Mouse (Mus musculus): ENCODE data around the gene Dnajc10.

Gene Dnajc10

DNA sequence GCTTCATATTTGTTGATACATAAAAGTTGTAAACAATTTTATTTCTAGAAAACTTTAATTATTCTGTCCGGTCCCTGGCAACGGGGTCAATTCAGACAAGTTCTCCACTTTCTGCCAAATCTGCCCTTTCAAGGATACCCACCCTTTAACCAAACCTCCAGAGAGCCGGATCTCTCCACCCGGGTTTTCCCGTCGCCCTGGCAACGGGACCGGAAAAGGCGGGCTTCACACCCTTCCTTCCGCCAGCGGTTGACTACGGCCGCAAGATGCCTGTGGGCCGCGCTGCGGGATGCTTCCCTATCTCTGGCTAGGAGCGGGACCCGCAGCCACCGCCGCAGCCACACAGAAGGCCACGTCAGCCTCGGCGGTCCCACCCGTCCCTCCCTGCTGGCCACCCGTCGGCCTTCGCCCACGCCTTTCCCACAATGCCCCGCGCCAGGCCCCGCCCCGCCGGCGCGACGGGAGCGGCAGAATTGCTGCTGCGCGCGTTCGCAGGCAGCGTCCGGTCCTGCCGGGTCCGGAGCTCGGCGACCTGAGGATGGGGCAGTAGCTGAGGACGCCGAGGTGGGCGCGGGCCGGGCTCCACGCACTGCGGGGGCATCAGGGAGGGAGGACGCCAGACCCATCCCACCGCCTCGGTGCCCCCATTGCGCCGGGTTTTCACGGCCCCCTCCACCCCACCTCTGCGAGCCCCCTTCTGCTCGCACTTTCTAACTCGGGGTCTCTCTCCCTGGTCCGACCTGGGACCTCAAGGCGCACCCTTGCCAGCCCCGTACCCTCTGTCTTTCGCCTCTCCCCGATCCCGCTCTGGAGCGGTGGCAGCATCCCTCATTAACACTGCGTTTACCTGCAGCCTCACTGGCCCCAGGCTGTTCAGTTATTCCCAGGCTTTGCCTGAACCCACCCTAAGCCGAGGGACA, at the start of gene Dnajc10:
Gene Dnajc10, plus strand, starts transcription at position 225 of the 920 bp plus-strand sequence.
- DNase-seq (ENCODE audit: inconsistent age in 2 of 2, low spot score in 1 of 2) = peak; percentile 94 to 98

DNA sequence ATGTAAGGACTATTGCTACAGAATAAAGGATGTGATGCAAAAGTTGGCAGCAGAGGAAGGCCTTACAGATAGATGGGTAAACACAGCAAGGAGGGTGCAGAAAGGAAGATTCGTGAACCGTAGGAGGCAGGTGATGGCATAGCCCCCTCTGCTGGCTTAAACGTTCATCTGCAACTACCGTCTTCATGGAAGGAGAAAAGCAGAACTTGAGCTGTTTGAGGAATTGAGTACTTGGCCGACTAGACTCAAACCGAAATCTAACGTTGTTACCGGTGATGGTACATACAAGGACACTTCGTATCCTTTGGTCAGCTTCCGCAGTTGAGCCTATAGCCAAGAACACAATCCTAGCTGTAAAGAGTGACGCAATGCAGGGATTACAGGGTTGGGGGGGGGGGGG, 48.4 kb upstream of the Dnajc10 start:
- DNase-seq (ENCODE audit: inconsistent age in 2 of 2, low spot score in 1 of 2) = peak; percentile 57 to 88

DNA sequence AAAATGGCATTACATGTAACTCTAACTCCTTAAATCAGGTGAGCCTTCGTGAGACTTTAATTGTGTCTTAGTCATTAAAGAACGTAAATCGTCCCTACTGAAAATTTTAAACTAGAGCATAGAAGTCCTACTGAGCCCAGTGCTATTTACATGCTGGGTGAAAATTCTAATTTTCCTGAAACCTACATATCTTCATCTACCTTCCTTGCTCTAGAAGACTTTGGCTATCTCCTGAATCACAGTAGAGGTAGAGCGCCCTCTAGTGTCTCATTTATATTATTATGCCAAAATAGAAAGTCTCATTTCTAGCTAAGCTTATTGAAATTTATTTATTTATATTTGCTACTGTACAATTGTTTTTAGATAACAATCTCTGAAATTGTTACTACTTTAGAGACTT, 47.2 kb upstream of the Dnajc10 start:
- DNase-seq (ENCODE audit: inconsistent age in 2 of 2, low spot score in 1 of 2) = peak in 1 of 2 experiments; percentile 54

DNA sequence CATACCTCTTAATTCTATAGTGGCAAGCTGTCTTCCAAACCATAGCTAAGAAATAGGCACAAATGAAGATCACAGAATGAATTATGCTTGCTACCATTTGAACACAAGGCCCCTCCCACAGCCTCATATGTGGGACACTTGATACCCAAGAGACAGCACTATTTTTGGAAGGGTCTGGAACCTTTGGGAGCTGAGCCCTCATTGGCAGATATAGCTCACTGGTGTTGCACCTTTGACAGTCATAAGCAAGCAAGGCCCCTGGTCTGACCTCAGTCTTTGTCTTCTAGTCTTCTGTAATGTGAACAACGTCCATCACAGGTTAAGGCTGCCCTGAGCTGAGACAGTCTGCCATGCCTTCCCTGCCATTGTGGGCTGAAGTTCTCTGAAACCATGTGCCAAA, 43.8 kb upstream of the Dnajc10 start:
- no peak for DNase-seq (ENCODE audit: inconsistent age in 2 of 2, low spot score in 1 of 2)

DNA sequence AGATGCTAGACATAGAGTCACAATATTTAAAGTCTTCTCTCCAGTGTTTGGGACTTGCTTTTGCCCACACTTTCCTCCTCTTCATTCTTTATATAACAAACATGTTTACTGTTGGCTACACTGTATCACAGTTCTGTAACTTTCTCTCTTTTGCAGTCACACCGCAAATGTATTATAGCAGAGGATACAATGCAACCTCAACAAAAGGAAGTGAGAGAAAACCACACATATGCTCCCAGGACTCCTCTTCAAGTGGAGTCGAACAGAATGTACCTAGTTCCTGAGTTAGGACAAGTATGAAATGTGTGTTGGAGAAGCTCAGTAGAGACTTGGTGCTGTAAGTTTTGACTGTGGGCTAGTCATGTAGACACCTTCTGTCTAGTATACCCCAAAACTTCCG, 42.2 kb upstream of the Dnajc10 start:
- DNase-seq (ENCODE audit: inconsistent age in 2 of 2, low spot score in 1 of 2) = no peak

DNA sequence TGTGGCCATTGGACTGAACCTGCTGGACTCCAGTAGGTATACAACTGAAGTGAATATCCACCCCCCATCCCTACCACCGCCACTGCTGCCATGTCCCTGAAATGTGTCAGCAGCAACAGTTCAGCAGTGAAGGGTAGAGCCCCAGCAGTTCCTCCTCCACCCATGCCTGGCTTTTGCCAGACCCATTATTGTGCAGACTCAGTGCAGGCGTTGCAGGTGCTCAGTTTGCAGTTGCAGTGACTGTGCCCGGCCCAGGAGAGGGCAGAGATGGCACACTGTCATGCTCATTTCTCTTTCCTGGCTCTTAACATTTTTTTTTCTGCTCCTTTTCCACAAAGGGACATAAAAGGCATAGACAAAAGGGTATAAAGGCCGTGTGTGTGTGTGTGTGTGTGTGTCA, 41.5 kb upstream of the Dnajc10 start:
- DNase-seq (ENCODE audit: inconsistent age in 2 of 2, low spot score in 1 of 2) = no peak

DNA sequence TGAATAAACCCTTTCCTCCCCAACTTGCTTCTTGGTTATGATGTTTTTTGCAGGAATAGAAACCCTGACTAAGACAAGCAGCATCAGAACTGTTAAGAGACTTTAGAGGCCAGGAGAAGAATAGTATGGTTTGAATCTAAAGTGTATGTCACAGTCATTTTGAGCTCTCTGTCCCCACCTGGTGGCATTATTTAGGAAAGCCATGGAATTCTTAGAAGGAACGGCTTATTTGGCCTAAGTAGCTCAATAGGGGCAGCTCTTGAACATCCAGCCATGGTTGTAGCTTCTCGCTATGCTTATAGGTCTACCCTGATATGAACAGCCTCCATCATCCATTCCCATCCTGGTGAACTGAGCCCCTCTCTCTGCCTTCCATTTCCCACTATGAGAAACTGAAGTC, 40.1 kb upstream of the Dnajc10 start:
- peak; percentile 6 to 75 for DNase-seq (ENCODE audit: inconsistent age in 2 of 2, low spot score in 1 of 2)

DNA sequence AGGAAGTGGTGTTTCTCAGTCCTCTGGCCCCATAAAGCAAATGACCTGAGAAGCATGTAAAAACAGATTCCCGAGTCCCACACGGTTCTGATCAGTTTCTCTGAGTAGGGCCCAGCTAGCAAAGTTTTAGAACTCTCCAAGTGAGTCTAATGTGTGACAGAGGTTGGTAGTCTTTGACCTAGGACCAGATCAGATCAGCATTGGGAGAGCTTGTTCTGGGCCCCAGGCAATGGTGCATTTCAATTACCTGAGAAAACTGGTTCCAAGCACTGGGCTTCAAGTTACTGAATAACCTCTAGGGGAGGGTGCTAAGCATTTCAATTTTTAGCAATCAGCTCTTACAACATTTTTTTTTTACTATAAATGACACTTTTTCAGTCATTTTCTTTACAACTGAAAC, 33.1 kb upstream of the Dnajc10 start:
- no peak for DNase-seq (ENCODE audit: inconsistent age in 2 of 2, low spot score in 1 of 2)

DNA sequence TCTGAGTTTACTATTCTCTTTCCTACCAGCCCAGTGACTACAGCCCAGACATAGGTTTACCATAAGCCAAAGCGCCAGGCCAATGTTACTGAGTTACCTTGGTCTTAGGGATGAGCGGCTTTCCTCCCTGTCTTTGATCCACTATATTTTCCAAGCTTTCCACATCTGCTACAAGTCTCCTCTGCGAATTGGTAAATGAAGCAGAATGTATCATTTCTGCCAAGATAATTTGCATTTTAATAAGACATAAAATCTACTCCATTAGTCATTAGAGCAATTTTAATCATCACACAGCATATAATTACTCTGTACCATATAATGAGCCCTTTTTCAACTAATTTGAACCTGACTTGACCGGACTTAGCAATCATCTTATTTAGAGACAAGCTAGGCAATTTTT, 28.9 kb upstream of the Dnajc10 start:
- no peak for DNase-seq (ENCODE audit: inconsistent age in 2 of 2, low spot score in 1 of 2)

DNA sequence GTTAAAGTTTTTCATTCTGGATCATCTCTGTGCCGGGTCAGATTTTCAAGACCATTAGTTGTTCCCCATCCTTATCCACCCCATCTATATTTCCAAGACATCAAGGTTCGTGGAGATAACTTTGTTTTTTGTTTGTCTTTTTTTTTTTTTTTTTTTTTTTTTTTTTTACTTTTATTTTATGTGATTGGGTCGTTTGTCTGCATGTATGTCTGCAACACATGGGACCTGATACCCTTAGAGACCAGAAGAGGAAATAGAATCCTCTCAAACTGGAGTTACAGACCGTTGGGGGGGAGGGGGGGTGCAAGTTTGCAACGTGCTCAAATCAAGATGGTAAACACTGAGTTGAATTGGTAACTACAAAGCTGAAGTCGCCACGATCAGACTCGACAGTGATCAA, 23.1 kb upstream of the Dnajc10 start, which contains the start of gene Prdx6b:
Gene Prdx6b, plus strand, starts transcription at position 301 of the 400 bp plus-strand sequence.
- DNase-seq (ENCODE audit: inconsistent age in 2 of 2, low spot score in 1 of 2) = no peak

DNA sequence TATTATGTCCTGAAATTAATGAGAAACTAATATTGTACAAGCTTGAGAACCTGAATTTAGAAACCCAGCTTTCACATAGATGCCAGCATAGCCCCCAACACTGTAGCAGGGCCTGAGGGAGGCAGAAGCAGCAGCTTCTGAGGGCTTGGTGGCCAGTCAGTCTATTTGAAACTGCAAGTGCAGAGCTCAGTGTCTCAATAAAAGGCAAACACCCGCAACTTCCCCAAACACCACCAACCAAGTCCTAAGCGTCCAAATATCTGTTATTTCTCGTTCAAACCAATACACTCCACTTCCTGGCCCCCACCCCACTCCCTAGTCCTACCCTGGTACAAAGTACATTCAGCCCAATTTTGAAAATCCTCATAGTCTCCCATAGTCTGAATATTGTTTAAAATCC, 16.9 kb upstream of the Dnajc10 start:
- DNase-seq (ENCODE audit: inconsistent age in 2 of 2, low spot score in 1 of 2) = no peak

DNA sequence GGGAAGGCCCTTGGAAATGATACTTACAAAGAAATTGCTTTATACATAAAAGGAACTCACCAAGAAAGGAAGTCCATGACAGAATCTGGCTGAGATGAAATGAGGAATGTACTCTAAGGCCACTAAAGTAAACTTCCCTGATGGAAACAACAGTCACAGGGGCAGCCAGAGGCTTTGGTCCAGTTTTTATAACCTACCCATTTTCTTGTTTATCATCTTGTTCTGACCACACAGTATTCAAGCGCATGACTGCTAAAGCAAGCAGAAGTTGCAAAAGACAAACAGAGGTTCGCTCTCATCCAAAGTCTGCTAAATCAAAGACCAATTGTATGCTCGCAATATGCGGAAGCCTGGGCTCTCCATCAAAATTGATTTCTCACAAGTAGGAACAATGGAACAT, 14.5 kb upstream of the Dnajc10 start:
- DNase-seq (ENCODE audit: inconsistent age in 2 of 2, low spot score in 1 of 2) = no peak

DNA sequence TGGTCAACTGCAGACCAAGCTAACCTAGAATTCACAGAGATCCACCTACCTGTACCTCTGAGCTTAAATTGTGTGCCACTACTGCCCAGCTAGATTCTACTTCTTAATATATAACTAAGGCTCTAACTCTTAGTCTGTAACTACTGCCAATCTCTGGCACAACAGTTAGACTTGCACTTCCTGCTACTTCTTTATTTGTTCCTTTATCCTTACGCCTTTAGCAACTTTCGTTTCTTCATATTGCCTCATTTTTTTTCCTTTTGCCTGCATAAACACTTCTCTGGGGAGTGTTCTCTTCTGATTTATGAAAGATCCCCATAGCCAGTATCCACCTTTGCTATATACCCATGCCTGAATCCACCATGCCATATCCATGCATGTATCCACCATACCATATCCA, 11.3 kb upstream of the Dnajc10 start:
- DNase-seq (ENCODE audit: inconsistent age in 2 of 2, low spot score in 1 of 2) = no peak

DNA sequence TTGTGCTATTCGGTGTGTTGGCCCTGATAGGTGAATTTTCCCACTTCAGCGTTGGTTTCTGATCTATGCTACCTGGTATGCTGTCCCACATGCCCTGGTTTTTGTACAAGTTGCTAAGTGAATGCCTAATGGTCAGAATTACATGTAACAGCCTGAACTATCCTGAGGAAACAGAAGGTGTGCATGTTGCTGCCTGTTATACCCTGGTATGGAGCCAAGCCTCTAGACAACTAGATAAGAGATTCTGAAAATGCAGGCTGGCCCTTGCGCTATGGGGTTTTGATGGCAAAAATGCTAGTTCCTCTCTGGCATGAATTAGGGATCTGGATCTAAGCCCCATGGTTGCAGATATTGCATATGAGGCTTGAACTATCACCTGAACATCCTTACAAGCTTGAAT, 7.6 kb upstream of the Dnajc10 start:
- no peak for DNase-seq (ENCODE audit: inconsistent age in 2 of 2, low spot score in 1 of 2)

DNA sequence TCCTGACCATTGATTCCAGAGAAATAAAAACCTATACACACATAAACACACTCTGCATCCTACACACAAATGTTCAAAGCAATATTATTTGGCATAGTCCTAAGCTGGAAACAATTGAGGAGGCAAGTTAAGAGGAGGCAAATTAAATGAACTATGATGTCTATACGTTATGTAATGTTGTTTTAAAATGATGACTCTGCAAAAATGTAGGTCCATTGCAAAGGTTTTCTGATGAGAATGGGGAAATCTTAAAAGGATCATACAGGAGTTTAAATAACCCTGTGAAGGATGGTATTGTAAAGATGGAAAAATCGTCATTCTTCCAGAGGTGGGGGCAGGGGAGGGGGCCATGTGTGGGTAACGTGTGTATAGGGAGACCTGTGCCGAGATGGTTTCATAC, 5.5 kb upstream of the Dnajc10 start:
- DNase-seq (ENCODE audit: inconsistent age in 2 of 2, low spot score in 1 of 2) = no peak

DNA sequence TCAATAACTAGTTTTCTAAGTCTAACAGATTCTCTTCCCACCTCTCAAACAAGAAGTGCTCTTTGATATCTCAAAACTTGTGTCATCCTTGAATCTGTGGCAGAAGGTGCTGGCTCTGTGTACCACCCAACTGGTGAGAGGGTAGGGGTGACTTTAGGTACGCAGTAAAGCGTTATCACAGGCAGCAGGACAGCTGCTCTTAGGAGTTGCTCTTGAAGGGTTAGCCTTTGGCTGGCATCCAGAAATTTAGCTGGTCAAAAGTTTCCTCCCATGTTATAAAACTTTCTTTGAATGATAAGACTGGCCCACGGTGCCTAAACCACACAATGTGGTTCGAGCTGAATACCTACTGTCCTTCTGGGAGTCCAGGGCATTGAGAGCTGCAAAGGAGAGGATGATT, 4.5 kb upstream of the Dnajc10 start:
- DNase-seq (ENCODE audit: inconsistent age in 2 of 2, low spot score in 1 of 2) = no peak

DNA sequence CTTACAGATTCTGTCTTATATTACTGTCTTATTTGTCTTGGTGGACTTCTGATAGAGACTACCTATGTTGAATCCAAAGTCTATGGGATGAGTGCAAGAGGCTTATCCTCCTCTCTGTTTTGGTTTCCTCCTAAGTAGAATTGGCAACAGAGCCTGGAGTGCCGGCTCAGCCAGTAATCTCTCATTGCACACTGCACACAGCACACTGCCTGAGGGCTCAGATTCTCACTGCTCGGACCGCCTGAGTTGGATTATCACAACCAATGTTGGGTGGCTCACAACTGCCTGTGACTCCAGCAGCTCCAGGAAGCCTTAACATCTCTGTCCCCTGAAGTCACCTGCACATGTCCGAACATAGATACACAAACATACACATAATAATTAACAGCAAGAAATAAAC, 3.9 kb upstream of the Dnajc10 start:
- no peak for DNase-seq (ENCODE audit: inconsistent age in 2 of 2, low spot score in 1 of 2)

DNA sequence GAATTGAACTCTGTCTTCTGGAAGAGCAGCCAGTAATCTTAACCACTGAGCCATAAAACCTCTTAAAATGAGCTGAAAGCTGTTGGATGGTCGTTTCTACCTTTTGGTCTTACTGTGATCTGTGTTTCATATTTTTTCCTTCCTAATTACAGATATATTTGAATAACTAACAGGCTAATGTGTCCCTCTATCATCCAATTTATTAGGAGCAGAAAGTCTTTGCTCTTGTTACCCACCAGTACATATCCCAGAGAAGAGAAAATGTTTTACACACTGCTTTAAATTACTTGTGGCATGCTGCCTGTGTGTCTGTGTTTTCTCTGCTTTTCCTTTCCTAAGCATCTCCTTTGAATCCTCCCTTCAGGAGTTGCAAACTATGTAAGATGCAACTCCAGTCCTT, 1.1 kb upstream of the Dnajc10 start:
- no peak for DNase-seq (ENCODE audit: inconsistent age in 2 of 2, low spot score in 1 of 2)

DNA sequence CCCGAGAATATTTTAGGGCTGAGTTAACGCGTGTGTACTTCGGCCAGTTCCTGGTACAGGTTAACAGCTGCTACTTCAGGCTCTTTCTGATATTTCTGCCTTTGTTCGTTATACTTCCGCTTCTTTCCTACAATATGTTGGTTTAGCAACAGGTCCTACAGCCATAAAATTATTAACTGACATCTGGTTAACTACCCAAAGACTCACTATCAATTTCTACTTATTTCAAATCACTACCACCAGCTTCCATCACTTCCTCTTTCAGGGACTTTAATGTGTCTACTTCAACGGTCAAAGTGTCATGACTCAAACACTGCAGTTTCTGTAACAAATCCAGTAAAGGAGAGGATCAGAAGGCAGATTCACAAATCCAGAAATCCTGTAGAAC, 418 bp upstream of the Dnajc10 start:
- no peak for DNase-seq (ENCODE audit: inconsistent age in 2 of 2, low spot score in 1 of 2)

DNA sequence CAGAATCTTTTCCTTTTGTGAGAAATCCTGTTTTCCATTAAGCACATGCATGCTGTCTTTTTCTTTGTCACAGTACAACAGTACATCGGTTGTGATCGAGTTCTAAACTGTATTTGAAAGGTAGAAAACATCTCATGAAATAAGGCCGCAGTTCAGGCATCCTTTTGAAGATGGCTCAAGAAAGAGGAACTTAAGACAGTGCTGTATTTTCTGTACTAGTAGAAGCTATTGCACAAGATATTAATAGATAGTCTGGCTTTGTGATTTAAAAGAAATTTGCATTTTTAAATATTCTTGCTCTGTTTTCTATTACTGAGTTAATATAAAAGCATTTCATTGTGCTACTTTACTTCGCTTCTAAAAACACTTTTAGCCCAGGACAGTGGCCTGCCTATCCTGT, 7.6 kb downstream of the Dnajc10 start:
- DNase-seq (ENCODE audit: inconsistent age in 2 of 2, low spot score in 1 of 2) = no peak

DNA sequence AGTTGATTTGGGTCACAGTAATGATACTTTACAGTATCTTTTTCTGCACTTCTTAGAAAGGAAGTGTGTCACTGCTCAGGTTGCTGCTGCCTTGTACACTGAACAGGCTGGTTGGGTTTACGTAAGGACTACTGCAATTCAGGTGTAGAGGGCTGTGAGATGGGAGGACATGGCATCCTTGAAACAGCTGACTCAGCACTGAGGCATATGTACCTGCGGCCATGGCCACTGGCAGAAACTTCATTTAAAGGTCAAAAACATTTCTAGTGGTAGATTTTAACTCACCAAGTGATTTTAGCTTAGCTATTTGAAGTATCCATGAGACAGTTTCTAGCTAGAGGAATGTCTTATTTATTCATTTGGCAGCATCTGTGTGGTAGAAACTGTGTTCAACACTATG, 10.5 kb downstream of the Dnajc10 start:
- no peak for DNase-seq (ENCODE audit: inconsistent age in 2 of 2, low spot score in 1 of 2)

DNA sequence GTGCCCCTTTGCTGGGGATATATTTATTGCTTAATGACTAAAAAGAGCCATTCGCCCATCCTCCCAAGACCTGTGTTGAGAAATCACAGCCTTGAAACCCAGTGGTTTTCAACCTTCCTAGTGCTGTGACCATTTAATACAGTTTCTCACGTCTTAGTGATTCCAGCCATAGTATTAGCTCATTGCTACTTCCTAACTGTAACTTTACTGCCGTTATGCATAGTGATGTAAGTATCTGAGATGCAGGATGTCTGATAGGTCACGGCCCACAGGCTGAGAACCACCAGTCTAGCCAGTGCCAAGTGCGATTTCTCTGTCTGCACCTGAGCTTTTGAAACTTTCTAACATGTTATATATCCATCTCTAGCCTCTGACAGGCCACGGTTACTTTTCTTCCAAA, 12.0 kb downstream of the Dnajc10 start:
- DNase-seq (ENCODE audit: inconsistent age in 2 of 2, low spot score in 1 of 2) = no peak
